Mouse (Mus musculus) C2C12 (cell line): ENCODE measurements at regions not wholly inside any gene's neighbourhood (a gene's known extent, or its start where the extent isn't known, plus 50 kb on each side); places are given as distances from the start of the nearest gene placed in this dataset.

Experiments
- CEBPB ChIP-seq: IDR thresholded peaks from one replicate; pipeline ENCODE4 v1.6.1; 2011; ENCODE audit warnings: low read depth, mild to moderate bottlenecking, control low read depth, moderate library complexity
- CTCF ChIP-seq: IDR thresholded peaks from one replicate; pipeline ENCODE4 v1.5.1; 2011; ENCODE audit not compliant: control insufficient read depth, insufficient read depth, insufficient read length
- FOSL1 ChIP-seq: IDR thresholded peaks from one replicate; pipeline ENCODE4 v1.8.0; 2011; ENCODE audit warnings: mild to moderate bottlenecking, low read length; ENCODE audit not compliant: poor library complexity, insufficient read depth, severe bottlenecking
- MAX ChIP-seq: IDR thresholded peaks from one replicate; pipeline ENCODE4 v1.6.1; 2011; ENCODE audit warnings: mild to moderate bottlenecking, control low read depth
- MYOD1 ChIP-seq: IDR thresholded peaks from one replicate; pipeline ENCODE4 v1.6.1; 2011; ENCODE audit warnings: low read depth; ENCODE audit not compliant: control insufficient read depth, insufficient read length
- MYOG ChIP-seq: IDR thresholded peaks from one replicate; pipeline ENCODE4 v1.6.1; 2011; ENCODE audit not compliant: control insufficient read depth, insufficient read length; ENCODE audit errors: extremely low read depth
- USF1 ChIP-seq: IDR thresholded peaks from one replicate; pipeline ENCODE4 v1.6.1; 2011; ENCODE audit warnings: low read depth, mild to moderate bottlenecking, control low read depth, moderate library complexity

GRCm38 (mm10) chr2:174017042-174017441 lies 59.1 kb upstream of the Stx16 start:
- no peak for TF ChIP-seq CTCF
- no peak for TF ChIP-seq MYOG
- no peak for TF ChIP-seq FOSL1
- TF ChIP-seq USF1, result no peak
- no peak for TF ChIP-seq CEBPB
- TF ChIP-seq MAX, result no peak
- TF ChIP-seq MYOD1, result no peak
